Mouse (Mus musculus) gonadal fat pad, adult 2 months (tissue): ENCODE data around the gene Gm13275. TPM values are rescaled to one million over a fixed set of nuclear protein-coding genes. Genes with fewer than 3 reads are reported as not detected.
"Not testable (repeated sequence)": the region's sequence is repeated elsewhere in the genome, so short reads cannot be mapped to it uniquely, and the experiment has no call there.

Source experiments
- DNase-seq: peaks from one replicate; pipeline ENCODE4 v3.0.0-alpha.2; 2012; ENCODE audit warnings: low read depth
- polyA plus RNA-seq: library from polyadenylated mRNA; depleted of rRNA; stranded (reverse); fragments of >200 nt; gene quantifications from 2 replicates; pipeline ENCODE4 v1.2.3, GENCODE M21; 2012; rRNA removed

The Gm13275 gene
- polyA plus RNA-seq, 1 experiment: not detected

- not testable (repeated sequence) for DNase-seq
These were observed 2.8 kb downstream of the Gm13275 start, which contains the start of gene Gm13279 for GRCm38 (mm10) chr4:88797097-88797496. Gene Gm13279, plus strand, starts transcription at chr4:88797397.

- not testable (repeated sequence) for DNase-seq
These were observed 5.1 kb downstream of the Gm13275 start, which contains the start of gene Gm13285 for GRCm38 (mm10) chr4:88799365-88799764. Gene Gm13285, plus strand, starts transcription at chr4:88799665.

GRCm38 (mm10) chr4:88802954-88803353 is 8.7 kb downstream of the Gm13275 start, which contains the start of gene Gm13287:
Gene Gm13287, plus strand, starts transcription at chr4:88803254.
- not testable (repeated sequence) for DNase-seq

- DNase-seq: not testable (repeated sequence)
These were observed 10.9 kb downstream of the Gm13275 start, which contains the start of gene Gm13288 for GRCm38 (mm10) chr4:88805231-88805630. Gene Gm13288, plus strand, starts transcription at chr4:88805531.

GRCm38 (mm10) chr4:88805761-88806160 is 11.5 kb downstream of the Gm13275 start:
- not testable (repeated sequence) for DNase-seq

- no peak for DNase-seq
These were observed 21.6 kb downstream of the Gm13275 start, which contains the start of gene Ifna7 for GRCm38 (mm10) chr4:88815928-88816327. Gene Ifna7, plus strand, starts transcription at chr4:88816228.

- no peak for DNase-seq
These were observed 25.4 kb downstream of the Gm13275 start, which contains the start of gene Ifna11 for GRCm38 (mm10) chr4:88819659-88820058. Gene Ifna11, plus strand, starts transcription at chr4:88819959.

- no peak for DNase-seq
These were observed 28.7 kb downstream of the Gm13275 start for GRCm38 (mm10) chr4:88822995-88823394.

- not testable (repeated sequence) for DNase-seq
These were observed 32.8 kb downstream of the Gm13275 start, which contains the start of gene Ifna6 for GRCm38 (mm10) chr4:88827116-88827515. Gene Ifna6, plus strand, starts transcription at chr4:88827416.

GRCm38 (mm10) chr4:88830523-88830922 is 36.2 kb downstream of the Gm13275 start:
- DNase-seq: no peak

- not testable (repeated sequence) for DNase-seq
These were observed 40.9 kb downstream of the Gm13275 start, which contains the start of gene Ifna5 for GRCm38 (mm10) chr4:88835225-88835624. Gene Ifna5, plus strand, starts transcription at chr4:88835525.

GRCm38 (mm10) chr4:88838828-88839227 is 44.5 kb downstream of the Gm13275 start:
- no peak for DNase-seq

GRCm38 (mm10) chr4:88840058-88840457 is 45.8 kb downstream of the Gm13275 start:
- no peak for DNase-seq

GRCm38 (mm10) chr4:88841438-88841911 is 47.2 kb downstream of the Gm13275 start, which contains the start of gene Ifna4:
Gene Ifna4, plus strand, starts transcription at chr4:88841861.
- DNase-seq: no peak

Other genes starting within 250 kb of the Gm13275 start
- not detected in 2 replicates for gene Ifna15, start 236.2 kb upstream of the Gm13275 start, polyA plus RNA-seq
- gene Ifna14, start 222.7 kb upstream of the Gm13275 start, polyA plus RNA-seq: not detected in 2 replicates
- gene Ifna9, start 202.1 kb upstream of the Gm13275 start, polyA plus RNA-seq: not detected in 2 replicates
- gene Ifna12, start 191.1 kb upstream of the Gm13275 start, polyA plus RNA-seq: not detected in 2 replicates
- gene C87499, start 160.1 kb upstream of the Gm13275 start, polyA plus RNA-seq: not detected in 2 replicates
- not detected in 2 replicates for gene Ifna13, start 150.0 kb upstream of the Gm13275 start, polyA plus RNA-seq
- gene Ifna16, start 117.6 kb upstream of the Gm13275 start, polyA plus RNA-seq: not detected in 2 replicates
- not detected in 2 replicates for gene Ifna2, start 110.6 kb upstream of the Gm13275 start, polyA plus RNA-seq
- not detected in 2 replicates for gene Ifnab, start 103.1 kb upstream of the Gm13275 start, polyA plus RNA-seq
- 0.84 and 0.86 TPM in 2 replicates for gene Gm26566, start 72.7 kb upstream of the Gm13275 start, polyA plus RNA-seq
- 14.9 and 20.2 TPM in 2 replicates for gene Klhl9, start 72.0 kb upstream of the Gm13275 start, polyA plus RNA-seq
- gene Gm13271, start 39.6 kb upstream of the Gm13275 start, polyA plus RNA-seq: 0.35 TPM in 1 of 2 replicates, not detected in the other
- not detected in 2 replicates for gene Gm13283, start 34.4 kb upstream of the Gm13275 start, polyA plus RNA-seq
- not detected in 2 replicates for gene Gm13290, start 20.7 kb upstream of the Gm13275 start, polyA plus RNA-seq
- gene Gm13289, start 17.6 kb upstream of the Gm13275 start, polyA plus RNA-seq: not detected in 2 replicates
- gene Gm13272, start 14.6 kb upstream of the Gm13275 start, polyA plus RNA-seq: not detected in 2 replicates
- gene Ifnz, start 12.4 kb upstream of the Gm13275 start, polyA plus RNA-seq: 0.07 TPM in 1 of 2 replicates, not detected in the other
- gene Gm13276, start 8.8 kb upstream of the Gm13275 start, polyA plus RNA-seq: not detected in 2 replicates
- not detected in 2 replicates for gene Gm13277, start 5.9 kb upstream of the Gm13275 start, polyA plus RNA-seq
- not detected in 2 replicates for gene Gm13278, start 2.9 kb upstream of the Gm13275 start, polyA plus RNA-seq
- not detected in 2 replicates for gene Gm13279, start 2.9 kb downstream of the Gm13275 start, polyA plus RNA-seq
- gene Gm13285, start 5.2 kb downstream of the Gm13275 start, polyA plus RNA-seq: not detected in 2 replicates
- gene Gm13287, start 8.8 kb downstream of the Gm13275 start, polyA plus RNA-seq: not detected in 2 replicates
- gene Gm13288, start 11.0 kb downstream of the Gm13275 start, polyA plus RNA-seq: not detected in 2 replicates
- gene Ifna7, start 21.7 kb downstream of the Gm13275 start, polyA plus RNA-seq: not detected in 2 replicates
- gene Ifna11, start 25.5 kb downstream of the Gm13275 start, polyA plus RNA-seq: not detected in 2 replicates
- gene Ifna6, start 32.9 kb downstream of the Gm13275 start, polyA plus RNA-seq: not detected in 2 replicates
- gene Ifna5, start 41.0 kb downstream of the Gm13275 start, polyA plus RNA-seq: not detected in 2 replicates
- not detected in 2 replicates for gene Ifna4, start 47.4 kb downstream of the Gm13275 start, polyA plus RNA-seq
- not detected in 2 replicates for gene Ifna1, start 55.6 kb downstream of the Gm13275 start, polyA plus RNA-seq
- not detected in 2 replicates for gene Ifne, start 85.7 kb downstream of the Gm13275 start, polyA plus RNA-seq